Mouse (Mus musculus) common myeloid progenitor, adult 5-6 weeks (primary cell): Measurements from ENCODE around the gene Fate1. TPM values are rescaled to one million over a fixed set of nuclear protein-coding genes. Genes with fewer than 3 reads are reported as not detected.
A peak's percentile ranks its signal among the peaks of the same experiment; 100 is the strongest.
"Not testable (repeated sequence)": the region's sequence is repeated elsewhere in the genome, so short reads cannot be mapped to it uniquely, and the experiment has no call there.

ENCODE experiments used
- ATAC-seq: replicated peaks from 2 replicates; pipeline ENCODE4 v1.8.0; 2016; ENCODE audit warnings: low read depth, mild to moderate bottlenecking, moderate TSS enrichment, inconsistent platforms; ENCODE audit not compliant: poor library complexity, severe bottlenecking
- total RNA-seq: library from RNA; stranded (forward); fragments of 200-1000, 187-1606 nt; gene quantifications from 2 replicates; pipeline ENCODE4 v1.2.3, GENCODE M21; 2017

Fate1 gene
- not detected in 2 replicates for total RNA-seq

DNA sequence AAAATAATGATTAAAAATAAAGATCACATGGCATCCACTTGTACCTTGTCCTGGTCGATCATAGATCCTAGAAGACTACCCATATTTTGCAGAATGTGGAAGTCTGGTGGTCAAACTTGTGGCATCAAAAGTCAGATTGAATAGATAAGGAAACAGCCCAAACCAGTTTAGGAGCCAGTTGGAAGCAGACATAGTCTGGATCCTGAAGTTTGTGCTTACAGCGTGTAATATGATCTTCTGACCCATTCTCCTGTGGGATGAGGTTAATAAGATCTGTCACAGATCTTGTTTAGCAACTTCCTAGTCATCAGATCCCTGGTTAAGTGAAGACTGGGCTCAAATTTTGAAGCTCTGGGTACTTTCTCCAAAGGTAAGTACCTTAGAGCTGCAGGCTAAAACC, at the start of gene Fate1:
TSS of gene Fate1 (plus strand) at position 301 of the 400 bp plus-strand sequence.
- no peak for ATAC-seq

DNA sequence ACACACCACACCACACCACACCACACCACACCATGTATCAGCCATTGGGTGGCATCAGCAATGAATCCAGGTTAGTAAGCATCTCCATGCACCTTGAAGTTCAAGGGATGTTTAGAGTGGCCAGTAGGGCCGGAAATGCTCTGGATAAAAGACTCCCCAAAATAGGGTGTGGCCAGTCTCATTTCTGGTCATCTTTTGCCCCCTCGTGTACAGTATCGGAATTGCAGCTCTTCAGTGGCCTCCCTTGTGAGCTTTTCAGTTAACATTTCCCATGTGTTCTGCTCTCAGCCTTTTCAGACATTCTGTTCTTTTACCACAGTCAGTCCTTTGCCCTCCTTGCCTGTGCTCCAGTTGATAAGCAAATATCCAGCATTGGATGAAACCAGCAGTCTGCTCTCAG, 26.2 kb upstream of the Fate1 start:
- ATAC-seq, result peak; percentile 78

DNA sequence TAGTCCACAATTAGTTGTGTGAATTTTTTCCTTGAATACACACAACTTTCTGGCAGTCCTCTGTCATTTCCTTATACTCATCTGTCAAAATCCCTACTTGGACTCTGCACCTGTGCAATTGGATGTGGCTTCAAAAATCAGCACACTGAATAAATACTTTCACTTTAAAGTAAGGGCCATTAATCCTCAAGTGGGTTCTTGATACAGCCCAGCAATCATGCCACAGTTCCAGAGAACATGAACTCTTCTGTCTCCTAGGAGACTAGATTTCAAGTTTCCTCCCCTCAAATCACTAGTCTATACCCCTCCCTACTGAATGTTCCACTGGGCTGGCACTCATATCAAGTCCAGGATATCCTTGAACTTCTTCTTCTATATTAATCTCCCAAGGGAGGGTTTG, 14.4 kb upstream of the Fate1 start:
- no peak for ATAC-seq

DNA sequence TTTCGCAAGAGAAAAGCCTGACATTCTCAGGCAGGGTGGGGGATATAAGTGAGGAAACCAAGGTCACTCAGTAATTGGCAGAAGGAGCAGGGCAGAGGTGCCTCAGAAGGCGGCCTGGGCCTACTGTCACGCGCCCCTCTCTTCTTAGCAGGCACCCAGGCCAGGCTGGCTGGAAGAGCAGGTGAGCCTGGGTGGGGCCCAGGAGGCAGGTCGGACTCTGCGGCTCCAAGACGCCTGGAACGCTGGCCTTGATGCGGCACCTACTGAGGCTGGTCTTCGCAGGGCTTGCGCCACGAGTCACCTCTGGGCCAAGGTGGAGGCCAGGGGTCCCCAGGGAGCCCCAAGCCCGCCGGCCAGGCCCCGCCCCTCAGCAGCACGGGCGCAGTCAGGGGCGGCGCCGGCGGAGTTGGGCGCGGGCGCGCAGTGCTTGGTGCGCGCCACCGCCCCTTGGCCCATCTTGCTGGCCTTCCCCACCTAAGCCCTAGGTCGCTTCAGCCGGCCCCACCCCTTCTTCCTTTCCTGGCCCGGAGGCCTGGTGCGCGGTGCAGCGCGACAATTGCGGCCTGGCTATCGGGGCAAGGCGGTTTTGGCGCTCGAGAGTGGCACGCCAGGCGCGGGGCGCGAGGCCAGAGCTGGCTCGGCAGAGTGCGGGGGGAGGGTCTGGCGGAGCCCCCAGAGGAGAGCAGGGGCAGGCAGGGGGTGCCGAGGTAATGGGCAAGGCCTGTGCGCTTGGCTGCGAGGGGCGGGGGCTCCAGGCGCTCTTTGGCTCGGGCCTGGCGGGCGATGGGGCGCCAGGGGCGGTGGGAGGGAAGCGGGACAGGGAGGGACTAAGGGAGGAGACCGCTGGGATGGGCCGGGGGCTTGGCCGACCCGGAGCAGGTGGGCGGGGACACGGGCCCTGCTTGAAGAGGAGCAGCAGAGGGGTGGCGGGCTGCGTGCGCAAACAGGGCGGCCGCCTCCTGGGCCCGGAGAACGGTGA, 10.4 kb upstream of the Fate1 start, which contains the start of gene Prrg3:
TSS of gene Prrg3 (plus strand) at position 552 of the 979 bp plus-strand sequence.
- no peak for ATAC-seq

DNA sequence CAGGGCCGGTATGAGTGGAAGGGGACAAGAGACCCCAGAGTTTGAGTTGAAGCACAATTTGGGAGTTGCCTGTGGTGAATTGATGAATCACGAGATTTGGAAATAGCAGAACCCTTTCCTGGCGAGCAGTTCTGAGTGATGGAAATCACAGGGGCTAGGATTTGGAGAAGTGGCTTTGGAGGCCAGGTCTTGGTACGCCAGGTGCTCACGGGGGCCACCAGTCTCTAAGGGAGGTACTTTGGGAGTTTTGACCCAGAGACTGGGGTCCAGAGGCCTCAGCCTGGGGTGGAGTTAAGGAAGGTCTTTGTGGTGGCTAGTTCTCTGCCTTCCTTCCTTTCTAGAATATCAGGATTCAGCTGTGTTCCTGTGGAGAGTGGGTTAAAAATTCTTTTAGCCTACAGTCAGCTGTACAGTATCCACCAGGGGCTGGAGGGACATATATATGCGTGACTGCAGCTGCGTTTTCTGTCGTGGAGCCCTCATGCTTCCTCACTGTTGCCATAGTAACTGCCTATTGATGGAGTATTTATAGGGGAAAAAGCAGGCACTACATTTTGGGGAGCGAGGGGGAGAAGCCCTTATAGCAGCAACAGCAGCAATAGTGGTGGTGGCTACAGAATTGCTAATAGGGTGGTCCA, 9.4 kb upstream of the Fate1 start:
- no peak for ATAC-seq

DNA sequence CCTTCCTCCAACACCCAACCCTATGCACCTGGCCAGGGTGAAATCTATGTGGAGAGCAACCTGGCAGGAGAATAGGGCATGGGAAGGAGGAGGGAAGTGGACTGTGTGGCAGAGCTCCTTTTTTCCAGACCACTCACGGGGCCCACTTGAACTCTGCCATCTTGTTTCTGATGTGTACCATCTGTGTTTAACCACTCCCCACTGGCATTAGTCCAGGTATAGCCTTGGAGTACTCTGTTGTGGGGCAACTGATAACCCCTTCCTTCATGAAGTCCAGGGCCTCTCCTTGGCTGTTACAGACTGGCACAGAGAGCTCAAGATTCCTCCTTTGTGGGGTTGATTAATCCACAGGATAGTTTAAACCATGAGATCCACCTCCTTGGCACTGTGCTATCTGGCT, 4.6 kb upstream of the Fate1 start:
- ATAC-seq, result no peak

DNA sequence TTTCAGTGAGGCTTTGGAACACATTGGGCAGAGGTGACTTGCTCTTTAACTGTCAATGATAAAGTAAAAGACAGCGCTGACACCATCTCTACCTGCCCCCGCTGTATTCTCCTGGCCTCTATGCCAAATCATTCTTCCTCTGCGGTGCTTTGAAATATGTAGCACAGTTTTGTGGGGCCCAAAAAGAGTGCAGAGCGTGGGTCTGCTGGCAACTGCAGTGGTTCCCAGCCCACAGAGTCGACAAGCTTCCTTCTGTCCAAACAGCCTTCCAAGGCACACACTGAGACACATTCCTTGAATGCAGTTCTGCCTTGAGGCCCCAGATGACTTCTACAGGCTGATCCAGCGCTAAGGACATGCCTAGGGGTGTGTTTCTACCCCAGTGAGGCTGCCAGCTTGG, 4.0 kb upstream of the Fate1 start:
- ATAC-seq, result no peak

DNA sequence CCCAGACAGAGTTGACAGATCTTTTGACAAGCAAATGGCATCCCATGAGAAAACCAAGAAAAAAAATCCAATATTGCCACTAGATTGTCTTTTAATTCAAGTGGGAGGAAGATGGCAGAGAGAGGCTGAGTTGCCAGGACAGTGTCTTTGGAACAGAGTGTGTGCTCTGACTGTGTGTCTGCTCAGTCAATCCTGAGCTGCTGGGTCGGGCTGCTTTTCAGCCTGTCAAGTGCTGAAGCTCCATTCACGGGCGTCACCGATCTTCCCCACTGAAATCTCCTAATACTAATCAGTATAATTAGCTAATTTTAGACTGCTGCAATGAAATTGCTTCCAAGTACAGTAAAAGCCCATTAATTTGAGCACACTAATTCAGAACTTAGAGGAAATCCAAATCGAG, 1.5 kb upstream of the Fate1 start:
- ATAC-seq, result no peak

DNA sequence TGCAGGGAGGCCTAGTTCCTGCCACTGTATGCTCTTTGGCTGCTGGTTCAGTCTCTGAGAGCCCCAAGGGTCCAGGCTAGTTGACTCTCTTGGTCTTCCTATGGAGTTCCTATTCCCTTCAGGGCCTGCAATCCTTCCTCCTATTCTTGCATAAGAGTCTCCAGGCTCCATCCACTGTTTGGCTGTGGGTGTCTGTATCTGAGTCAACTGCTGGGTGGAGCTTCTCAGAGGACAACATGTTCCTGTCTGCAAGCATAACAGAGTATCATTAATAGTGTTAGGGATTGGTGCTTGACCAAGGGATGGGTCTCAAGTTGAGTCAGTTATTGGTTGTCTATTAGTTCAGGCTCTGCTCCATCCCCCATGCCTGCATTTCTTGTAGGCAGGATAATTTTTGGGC, 4.9 kb downstream of the Fate1 start:
- not testable (repeated sequence) for ATAC-seq

DNA sequence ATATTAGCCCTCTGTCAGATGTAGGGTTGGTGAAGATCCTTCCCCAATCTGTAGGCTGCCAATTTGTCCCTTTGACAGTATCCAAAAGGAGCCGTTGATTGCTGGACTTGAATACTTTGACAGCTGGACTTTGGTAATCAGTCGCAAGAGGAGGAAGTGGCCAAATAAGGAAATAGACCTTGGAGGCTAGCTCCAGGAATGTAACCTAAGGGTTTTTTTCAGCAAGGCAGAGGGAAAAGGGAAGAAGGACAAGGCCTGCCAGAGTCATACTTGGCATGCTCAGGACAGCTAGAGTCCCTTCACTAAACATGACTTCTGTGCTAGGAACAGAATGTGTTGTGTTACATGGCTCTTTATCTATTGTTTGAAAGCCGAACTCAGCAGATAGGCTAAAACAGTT, 7.7 kb downstream of the Fate1 start:
- no peak for ATAC-seq

DNA sequence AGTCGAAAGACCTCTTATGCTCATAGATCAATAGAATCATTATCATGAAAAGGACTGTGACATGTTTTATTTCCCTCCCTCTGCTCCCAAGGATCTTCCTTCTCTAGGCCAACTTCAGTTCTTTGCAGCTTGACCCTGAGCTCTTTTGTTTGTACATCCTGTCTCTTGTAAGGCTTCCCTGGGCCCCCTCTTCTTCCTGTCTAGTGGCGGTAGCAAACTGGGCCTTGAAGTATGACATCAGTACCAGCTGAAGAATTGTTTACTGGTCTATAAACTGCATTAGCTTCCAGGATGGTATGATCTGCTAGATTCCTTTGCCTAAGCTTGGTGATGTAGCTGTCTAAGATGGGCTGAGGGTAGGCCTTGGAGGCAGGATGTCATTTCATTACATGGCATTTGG, 8.5 kb downstream of the Fate1 start:
- no peak for ATAC-seq

DNA sequence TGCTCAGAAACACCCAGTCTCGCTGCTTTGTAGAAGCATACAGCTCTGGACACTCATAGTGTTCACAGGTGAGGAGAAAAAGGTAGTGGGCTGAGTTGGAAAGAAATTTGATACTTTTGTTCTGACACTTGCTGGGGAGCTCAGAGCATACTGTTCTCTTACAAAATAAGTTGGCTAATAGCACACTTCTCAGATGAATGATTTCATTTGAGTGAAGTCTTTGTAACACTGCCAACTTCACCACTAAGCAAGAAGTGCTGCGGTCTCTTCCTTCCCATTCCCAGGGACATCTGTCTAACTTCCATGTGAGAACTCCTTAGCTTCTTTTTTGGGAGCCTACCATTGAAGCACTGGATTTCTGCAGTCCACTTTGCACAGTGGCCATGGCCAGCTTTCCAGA, 10.4 kb downstream of the Fate1 start:
- no peak for ATAC-seq

DNA sequence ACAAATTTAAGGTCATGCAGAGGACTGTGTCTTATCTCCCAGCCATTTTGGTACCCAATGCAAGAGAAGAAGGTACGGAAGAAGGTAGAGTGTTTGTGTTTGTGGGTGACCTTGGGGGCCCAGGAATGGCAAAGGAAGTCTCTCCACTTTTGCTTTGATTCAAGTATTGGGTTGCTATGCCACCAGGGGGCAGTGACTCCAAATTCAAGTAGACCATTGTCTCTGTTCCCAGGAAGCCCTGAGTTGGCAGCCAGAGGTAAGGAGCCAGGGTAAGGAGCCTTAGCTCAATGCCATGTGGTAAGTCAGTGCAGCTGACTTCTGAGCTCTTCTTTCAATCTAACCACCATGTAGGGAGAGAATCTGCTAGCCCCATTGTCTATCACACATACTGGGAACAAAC, 11.0 kb downstream of the Fate1 start:
- ATAC-seq, result no peak

DNA sequence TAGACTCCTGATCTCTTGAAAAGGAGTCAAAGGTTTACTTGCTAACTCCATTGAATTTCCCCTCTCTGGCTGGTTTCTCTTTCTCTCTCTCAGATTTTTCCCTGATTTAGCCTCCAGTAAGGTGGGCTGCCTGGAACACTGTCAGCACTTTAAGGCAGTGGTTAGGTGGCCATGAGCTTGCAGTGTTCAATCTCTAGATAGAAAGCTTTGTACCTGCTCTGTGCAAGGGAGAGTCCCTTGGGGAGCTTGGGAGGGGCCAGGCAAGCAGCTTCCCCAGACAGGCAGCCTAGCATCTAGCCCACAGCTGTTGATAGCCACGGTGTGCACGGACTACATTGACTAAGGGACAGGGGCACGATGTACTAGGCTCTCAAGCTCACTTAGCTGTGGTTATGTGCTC, 18.8 kb downstream of the Fate1 start, which contains the start of gene Cnga2:
TSS of gene Cnga2 (plus strand) at position 301 of the 400 bp plus-strand sequence.
- ATAC-seq, result no peak

DNA sequence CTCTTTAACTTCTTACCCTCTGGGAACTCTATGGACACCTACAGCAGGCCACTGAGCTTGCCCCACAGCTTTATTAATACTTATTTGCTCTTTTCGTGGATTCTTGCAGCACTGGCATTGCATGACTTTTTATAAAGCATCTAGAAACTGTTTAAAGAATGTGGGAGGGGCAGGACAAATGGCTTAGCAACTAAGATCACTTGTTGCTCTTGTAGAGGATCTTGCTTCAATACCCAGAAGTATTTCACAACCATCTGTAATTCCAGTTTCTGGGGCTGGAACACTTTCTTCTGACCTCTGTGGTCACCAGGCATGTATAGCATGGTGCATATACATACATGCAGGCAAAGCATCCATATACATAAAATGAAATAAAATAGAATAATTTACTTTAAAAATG, 23.2 kb downstream of the Fate1 start:
- ATAC-seq, result no peak

DNA sequence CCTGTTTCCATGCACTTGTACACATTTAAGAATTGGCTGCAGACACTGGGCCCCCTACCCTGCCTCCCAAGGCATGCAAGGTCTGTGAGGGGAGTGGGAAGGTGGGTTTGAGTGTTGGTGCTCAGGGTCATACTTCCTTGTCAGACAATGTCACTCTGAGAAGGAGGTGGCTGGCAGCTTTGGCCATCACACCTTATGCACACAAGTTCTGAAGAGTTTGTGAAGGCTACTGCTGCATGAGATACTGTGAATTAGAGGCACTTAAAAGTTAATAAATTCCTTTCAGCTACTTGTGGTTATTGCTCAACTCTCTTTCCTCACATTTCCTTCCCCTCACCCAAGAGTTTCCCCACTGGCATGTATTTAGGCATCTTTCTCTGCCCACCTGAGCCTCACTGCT, 37.1 kb downstream of the Fate1 start:
- no peak for ATAC-seq

DNA sequence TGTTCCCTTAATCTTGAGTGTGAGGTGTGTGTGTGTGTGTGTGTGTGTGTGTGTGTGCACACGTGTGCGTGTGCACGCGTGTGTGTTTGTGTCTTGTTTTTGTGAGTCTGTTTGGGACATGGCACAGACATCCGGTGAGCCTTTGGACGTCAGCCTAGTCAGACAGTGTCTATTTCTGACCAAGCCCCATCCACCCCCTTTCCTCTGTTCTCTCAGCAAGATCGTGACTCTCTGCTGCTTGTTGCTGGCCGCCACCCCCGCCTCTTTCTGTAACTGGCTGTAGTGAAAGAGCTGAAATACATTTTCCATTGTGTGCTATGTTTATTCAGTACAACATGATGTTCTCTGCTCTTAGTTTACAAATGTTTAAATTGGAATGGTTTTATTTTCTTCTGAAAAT, 39.5 kb downstream of the Fate1 start:
- ATAC-seq, result no peak

DNA sequence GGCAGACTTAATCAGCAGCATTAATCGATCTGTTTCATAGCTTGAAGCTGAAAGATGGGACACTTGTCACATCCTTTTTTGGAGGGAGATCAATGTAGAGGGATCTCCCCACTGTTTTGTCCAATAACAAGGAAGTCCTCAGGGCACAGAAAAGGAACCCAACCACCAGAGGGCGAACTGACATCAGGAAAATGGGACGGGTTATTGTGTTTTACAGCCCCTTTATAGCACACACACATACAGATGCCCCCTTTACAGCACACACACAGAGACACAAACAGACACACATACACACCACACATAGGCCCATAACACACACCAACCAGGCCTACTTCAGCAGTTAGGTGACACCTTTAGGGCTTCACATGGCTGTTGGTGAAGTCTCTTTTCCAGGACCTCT, 40.0 kb downstream of the Fate1 start:
- ATAC-seq, result 0 out of 2 replicates have a peak, but pooled peaks have one; percentile 22

DNA sequence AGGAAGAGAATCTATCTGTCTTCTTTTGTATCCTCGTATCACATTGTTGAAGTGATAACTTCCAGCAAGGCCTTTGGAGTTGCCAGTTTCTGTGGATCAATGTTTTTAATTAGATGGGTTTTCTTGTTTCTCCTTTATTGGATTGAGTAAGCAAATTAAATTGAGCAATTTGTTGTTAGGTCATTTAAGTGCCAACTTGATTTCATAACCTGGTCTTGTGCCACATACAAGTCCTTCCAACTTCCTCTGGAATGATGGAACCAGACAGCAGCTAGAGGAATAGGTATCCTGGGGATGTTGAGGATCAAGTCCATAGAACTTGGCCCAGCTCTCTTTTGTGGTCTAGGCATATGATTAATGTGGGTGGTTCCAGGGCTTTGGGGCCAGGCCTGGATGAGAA, 49.5 kb downstream of the Fate1 start:
- no peak for ATAC-seq

DNA sequence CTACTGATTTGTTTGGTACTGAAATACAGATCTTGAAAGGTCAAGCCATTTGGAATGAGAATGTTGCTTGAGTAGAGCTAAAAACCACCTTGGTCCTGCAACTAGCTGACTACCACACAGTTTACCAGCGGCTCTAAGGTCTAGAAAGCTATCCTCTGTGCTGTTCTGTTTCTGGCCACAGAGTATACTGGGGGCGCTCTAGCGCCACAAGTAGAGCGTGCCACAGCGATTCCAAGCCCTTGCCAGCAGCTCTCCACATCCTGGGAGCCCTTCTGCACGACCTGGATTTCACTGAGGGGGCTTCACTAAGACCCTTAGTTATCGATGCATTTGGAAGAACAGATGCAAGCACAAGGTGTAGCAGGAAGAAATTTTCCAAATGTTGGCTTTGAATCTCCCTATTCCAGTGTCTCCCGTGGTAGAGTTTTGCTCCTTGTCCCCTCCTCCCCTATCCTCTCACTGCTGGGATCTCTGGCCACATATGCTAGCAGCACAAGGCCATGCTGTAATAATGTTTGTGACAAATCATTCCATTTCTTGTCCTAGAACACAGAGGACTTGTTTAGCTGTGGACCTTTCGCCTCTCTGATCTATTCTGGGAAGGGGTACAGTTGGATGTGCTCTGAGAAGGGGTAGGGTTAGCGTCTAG, 50.1 kb downstream of the Fate1 start:
- ATAC-seq, result 0 out of 2 replicates have a peak, but pooled peaks have one; percentile 58

DNA sequence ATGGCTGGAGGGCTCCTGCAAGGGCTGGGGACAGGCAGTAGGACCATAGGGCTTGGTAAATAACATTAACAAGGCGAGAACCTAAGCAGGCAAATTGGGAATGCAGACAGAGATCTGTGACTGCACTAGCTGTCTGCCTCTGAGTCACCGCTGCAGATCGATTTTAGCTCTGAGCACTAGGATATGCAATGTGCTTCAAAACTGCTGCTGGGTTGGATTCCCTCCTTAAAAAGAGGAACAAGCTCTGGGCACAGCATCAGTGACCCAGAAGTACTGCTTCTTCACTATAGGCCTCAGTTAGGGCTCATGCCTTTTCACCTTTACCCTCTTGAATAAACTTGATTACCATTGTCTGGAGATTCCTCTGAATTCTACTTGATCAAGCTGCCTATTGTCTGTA, 50.8 kb downstream of the Fate1 start:
- ATAC-seq, result no peak
